Mouse (Mus musculus) CD4-positive, CD25-positive, alpha-beta regulatory T cell, adult 2 months (primary cell): Measurements from ENCODE around the gene Cacna1s.

Source experiments
- DNase-seq: peaks from one replicate; pipeline ENCODE4 v3.0.0-alpha.2; 2012; ENCODE audit warnings: low read depth, low spot score

Cacna1s gene

GRCm38 (mm10) chr1:136052547-136052946 is at the start of gene Cacna1s:
Gene Cacna1s (plus strand): TSS chr1:136052750.
- no peak for DNase-seq

- DNase-seq = no peak
These were observed 46.2 kb upstream of the Cacna1s start, which contains the start of gene Igfn1 for GRCm38 (mm10) chr1:136006292-136006748. Gene Igfn1 (minus strand): TSS chr1:136006342.

- DNase-seq = peak; percentile 36
These were observed 45.1 kb upstream of the Cacna1s start, which contains the start of gene Tmem9 for GRCm38 (mm10) chr1:136007211-136008158. Gene Tmem9 (plus strand): TSS chr1:136008150.

DNA sequence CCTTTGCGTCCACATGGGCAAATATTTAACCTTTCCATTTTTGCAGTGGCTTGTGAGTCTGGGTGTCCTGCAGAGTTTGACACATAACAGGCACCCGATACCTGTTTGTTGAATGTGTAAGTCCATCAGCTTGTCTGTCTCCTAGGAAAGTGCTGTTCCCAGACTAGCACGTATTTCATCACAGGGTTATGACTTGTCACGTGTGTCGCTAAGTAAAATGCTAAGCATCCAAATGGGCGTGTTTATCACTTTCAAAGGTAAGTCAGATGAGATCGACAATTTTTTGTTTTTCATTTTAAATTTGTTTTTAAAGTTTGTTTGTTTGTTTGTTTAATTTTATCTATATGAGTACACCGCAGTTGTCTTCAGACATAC is 44.4 kb upstream of the Cacna1s start:
- DNase-seq = no peak

- DNase-seq = no peak
These were observed 42.3 kb upstream of the Cacna1s start for GRCm38 (mm10) chr1:136010247-136010646.

- no peak for DNase-seq
These were observed 39.0 kb upstream of the Cacna1s start for GRCm38 (mm10) chr1:136013513-136013912.

GRCm38 (mm10) chr1:136014796-136015502 is 37.6 kb upstream of the Cacna1s start:
- DNase-seq = no peak

- DNase-seq = peak; percentile 11
These were observed 35.2 kb upstream of the Cacna1s start for GRCm38 (mm10) chr1:136017307-136017706.

DNA sequence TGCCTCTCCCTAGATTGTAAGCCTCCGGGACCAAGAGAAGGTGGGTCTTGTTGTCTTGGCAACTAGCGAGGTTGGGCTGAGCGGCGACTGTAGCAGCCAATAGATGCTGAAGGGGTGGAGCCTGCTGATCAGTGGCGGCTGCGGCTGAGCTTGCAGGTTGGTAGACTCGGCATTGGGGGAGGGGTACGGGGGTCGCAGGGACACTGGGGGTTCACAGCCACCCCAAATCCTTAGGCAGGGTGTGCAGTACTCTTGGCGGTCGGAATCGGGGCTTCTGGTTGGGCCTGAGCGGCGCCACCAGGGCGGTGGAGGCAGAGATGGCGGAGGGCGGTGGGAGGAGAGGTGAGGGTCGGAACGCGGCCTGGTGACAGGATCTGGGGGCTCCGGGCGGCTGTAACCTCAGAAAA is 34.6 kb upstream of the Cacna1s start:
- peak; percentile 93 for DNase-seq

GRCm38 (mm10) chr1:136018390-136019189 is 34.0 kb upstream of the Cacna1s start:
- peak; percentile 51 for DNase-seq

- DNase-seq = no peak
These were observed 22.3 kb upstream of the Cacna1s start for GRCm38 (mm10) chr1:136030201-136030600.

DNA sequence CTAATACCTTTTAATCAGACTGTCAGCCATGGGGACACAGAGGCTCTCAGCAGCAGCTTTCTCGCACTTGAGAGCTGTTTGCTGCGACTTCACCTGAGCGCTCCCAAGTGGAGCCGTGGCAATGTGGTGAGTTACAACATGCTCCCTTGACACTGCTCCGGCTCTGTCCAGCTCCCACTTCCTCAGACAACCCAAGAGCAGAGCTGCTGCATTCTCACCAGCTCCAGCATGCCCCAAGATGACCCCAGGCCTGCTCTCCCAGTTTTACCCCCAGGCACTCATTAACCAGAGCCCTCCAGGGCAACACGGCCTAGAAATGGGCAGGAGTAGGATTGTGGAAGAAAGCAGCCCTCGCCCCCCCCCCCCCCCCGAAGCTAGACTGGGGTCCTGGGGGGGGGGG is 20.9 kb upstream of the Cacna1s start:
- no peak for DNase-seq

- no peak for DNase-seq
These were observed 19.6 kb upstream of the Cacna1s start for GRCm38 (mm10) chr1:136032961-136033360.

DNA sequence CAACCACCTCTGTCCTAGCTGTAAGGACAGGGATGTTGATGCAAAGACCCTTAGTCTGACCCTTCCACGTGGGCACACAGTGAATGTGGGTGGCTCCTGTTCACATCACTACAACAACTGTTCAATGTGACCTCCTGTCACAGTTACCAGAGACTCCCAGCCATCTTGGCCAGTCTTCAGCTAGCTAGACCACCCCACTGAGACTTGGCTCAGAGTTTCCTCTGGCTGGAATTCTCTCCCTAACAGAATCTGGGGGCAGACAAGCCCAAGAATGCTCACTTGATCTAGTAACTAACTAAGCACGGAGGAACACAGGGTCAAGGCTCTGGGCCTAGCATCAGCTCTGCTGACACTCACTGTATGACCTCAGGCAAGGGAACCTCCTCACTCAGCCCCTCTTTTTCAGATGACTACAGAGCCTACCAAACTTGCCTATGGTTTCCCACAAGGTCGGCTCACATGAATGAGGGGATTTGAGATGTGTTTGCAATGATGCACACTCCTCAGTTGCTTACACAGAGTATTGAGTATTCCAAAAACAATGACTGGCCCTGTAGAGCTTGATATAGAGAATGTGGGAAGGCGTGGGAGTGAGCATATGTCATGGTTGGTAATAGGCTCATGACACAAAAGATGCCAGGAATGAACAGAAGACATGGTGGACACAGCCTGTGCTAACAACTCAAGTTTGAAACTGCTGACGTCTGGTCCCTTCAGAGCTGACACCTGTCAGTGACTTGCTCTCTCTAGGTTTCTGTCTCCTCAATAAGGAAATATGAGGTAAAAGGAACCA is 13.6 kb upstream of the Cacna1s start:
- DNase-seq = no peak

- no peak for DNase-seq
These were observed 12.1 kb upstream of the Cacna1s start for GRCm38 (mm10) chr1:136040452-136040851.

GRCm38 (mm10) chr1:136040874-136041273 is 11.7 kb upstream of the Cacna1s start:
- no peak for DNase-seq

- DNase-seq = peak; percentile 77
These were observed 6.8 kb upstream of the Cacna1s start for GRCm38 (mm10) chr1:136045774-136046173.

- DNase-seq = peak; percentile 43
These were observed 5.1 kb upstream of the Cacna1s start for GRCm38 (mm10) chr1:136047432-136047831.

- no peak for DNase-seq
These were observed 4.7 kb upstream of the Cacna1s start for GRCm38 (mm10) chr1:136047894-136048293.

DNA sequence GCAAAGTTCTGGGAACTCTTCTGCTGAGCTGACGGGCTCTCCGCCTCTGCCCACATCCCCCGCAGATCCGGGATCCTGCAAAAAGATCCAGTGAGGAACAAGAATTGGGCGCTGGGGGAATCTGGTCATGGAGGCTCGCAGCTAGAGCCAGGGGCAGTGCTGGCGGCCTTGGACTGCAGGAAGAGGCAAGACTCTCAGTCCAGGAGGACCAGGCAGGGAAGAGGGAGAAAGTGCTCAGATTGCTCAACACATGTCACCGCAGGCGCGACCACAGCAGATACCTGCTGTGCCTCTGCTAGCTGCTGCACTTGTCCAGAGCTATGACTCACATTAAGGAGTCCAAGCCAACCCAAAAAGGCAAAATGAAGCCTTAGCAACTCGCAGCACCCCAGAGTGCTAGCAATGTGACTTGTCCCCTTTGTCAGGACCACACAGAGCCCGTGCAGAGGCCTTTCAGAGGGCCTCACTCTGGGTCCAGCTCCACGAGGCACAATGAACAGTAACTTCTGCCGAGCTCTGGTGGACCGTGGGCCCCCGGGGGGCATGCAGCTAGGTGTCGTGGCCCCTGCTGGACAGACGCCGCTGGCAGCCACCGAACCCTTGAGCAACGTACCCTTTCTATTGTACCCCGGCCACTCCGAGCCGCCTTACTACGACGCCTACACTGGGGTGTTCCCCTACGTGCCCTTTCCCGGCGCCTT is 2.1 kb upstream of the Cacna1s start, which contains the start of gene Ascl5:
Ascl5 (plus strand) TSS at position 493 of the 701 bp plus-strand sequence.
- DNase-seq = no peak
